Mouse (Mus musculus): ENCODE results near the gene Cpa4.

Gene Cpa4

GRCm38 (mm10) chr6:30591851-30592404 lies 23.8 kb downstream of the Cpa4 start:
- no peak for DNase-seq (ENCODE audit: low read depth)

DNA sequence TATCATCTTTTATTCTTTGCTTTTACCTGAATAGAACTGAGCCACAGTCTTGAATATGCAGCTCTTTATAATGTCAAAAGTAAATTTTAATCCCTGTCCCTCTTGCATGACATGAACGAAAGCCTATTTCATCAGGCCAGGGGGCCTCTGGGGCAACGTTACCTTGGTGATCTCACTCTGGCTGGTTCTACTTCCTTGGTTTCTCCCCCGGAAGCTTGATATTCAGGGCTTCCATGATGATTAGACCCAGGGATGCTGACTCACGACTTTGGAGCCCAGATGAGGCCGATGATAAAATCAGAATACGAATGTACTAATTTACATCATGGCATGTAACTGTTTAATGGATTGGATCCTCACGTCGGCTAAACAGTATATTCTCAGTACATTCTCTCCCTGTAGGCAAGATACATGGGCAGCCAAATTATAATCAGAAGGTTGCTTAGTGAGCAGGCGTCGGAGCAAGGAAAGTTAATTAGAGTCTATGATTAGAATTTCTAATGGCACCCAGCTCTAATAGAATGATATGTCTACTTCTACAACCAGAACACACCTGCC lies 24.3 kb downstream of the Cpa4 start:
- DNase-seq (ENCODE audit: low read depth) = no peak

DNA sequence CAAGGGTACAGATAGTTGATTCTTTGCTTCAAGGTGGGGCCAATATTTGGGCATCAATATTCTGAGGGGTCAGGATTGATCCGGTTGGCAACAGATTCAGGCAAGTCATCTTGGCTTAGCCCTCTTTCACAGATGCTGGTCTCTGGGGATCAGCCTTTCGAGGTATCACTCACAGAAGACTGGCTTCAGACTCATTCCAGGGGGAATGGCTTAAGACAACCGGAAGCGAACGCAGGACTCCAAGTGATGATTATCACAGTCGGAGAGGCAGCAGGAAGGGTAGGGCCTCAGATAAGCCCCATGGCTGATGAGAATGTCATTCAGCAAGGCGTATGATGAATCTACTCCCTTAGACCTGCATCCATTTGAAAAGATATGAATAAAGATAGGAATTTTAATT lies 26.2 kb downstream of the Cpa4 start:
- DNase-seq (ENCODE audit: low read depth) = no peak

DNA sequence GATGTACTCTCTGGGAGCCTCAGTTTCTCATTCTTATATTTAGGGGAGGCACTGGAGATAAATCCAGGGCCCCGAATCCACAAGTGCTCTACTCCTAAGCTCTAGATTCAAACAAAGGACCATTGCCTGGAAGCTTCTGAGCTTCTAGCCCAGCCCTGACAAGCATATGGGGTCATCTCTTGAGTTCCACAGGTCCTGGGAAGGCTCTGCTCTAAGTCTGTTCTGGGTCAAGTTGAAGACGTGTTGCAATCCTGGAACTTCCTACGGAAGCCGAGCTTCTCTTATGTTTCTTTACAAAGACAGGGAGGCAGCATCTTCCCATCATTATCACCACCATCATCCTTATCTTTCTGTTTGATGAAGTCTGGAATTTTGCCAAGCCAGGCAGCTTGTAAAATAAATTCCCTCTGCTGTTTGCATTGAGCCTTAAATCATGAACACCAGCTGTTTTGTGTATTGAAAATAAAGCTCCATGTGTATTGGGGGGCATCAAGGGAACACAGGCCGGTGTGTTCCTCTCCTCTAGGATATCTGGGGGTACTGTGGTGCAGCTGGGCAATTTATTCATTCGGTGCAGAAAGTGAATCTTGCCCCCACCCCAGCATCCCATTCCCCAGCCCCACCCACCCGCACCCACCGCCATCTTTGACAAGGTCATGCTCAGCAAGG lies 28.2 kb downstream of the Cpa4 start:
- no peak for DNase-seq (ENCODE audit: low read depth)

- no peak for DNase-seq (ENCODE audit: low read depth)
These were observed 31.9 kb downstream of the Cpa4 start for GRCm38 (mm10) chr6:30600033-30600432.

GRCm38 (mm10) chr6:30600995-30601394 lies 32.8 kb downstream of the Cpa4 start:
- DNase-seq (ENCODE audit: low read depth) = no peak

DNA sequence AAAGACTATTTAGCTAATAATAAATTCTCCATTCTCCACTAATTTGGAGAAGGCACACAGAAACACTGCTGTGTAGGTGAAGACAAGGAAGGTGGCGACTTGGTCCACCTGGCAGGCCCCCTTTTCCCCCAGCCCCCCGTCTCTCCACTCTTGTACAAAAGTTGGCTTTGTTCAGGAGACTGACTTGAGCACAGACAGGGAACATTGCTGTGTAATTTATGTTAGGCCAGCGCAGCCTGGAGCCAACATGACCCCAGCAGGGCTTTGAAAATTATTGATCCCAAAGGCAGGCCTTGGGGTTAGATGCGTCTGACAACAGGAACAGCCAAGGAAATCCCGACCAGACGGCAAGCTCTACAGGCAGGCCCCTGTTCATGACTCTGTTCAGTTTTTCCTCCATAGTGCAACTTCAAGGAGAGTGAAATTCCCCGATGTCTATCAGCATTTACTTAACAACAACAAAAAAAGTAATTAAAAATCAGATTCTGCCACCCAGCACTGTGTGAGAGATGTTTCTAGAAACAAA lies 36.2 kb downstream of the Cpa4 start:
- no peak for DNase-seq (ENCODE audit: low read depth)

DNA sequence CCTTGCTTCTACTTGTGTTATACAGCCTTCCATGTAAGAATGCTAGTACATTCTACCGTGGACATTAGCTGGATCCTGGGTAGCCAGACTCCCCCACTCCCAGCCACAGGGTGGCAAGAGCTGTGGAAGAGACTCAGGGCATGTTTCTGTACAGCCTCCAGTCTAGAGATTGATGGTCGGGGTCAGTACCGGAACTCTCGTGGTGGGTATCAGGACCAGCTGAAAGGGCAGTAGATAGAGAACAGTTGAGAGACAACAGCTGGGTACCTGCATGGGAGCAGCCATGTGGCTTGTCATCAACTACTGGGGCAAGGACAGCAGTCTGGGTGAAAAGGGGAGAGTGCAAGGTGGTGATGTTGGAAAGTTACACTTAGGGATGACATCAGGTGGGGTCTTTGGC lies 36.9 kb downstream of the Cpa4 start:
- DNase-seq (ENCODE audit: low read depth) = no peak

GRCm38 (mm10) chr6:30605672-30606071 lies 37.5 kb downstream of the Cpa4 start:
- no peak for DNase-seq (ENCODE audit: low read depth)

- DNase-seq (ENCODE audit: low read depth) = no peak
These were observed 42.5 kb downstream of the Cpa4 start, which contains the start of gene Cpa5 for GRCm38 (mm10) chr6:30610710-30611109. Gene Cpa5, plus strand, starts transcription at chr6:30611010.

- DNase-seq (ENCODE audit: low read depth) = no peak
These were observed 43.0 kb downstream of the Cpa4 start for GRCm38 (mm10) chr6:30611212-30611611.

DNA sequence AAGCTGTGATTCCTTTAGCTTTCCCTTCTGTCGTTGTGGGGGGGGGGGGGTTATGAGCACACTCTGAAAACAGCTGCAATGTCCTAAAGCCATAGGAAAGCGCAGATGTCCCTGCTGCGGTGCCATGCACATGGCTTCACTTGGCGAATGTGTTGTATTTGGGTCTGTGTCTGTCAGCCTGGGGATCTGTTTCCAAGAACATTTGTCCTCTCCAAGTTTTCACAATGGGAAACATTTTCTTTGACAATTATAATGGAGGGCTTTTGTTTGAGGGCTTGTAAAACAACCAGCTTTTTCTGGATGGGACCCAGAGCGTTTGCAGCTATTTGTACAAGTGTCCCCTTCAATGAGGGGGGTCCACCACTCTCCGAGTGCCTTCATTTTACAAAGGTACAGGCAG lies 46.1 kb downstream of the Cpa4 start:
- no peak for DNase-seq (ENCODE audit: low read depth)

- no peak for DNase-seq (ENCODE audit: low read depth)
These were observed 47.6 kb downstream of the Cpa4 start for GRCm38 (mm10) chr6:30615741-30616140.

DNA sequence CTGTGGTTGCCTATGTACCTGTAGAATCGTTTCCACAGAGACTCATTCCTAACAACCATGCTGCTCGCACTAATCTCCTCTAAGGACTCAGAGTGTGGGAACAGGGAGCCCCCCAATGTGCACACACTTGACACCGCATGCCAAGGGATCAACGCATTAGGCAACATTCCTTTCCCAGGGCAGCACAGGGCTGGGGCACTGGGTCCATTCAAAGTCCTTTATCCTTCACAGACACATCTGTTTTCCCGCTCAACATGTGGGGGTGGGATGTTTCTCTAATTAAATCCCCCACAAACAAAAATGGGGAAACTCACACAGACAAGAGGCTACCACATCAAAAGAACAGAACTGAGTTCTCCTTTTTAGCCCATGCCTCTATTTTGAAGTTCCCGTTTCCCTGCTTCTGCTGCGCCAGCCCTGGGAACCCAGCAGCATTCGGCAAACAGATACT lies 48.3 kb downstream of the Cpa4 start:
- no peak for DNase-seq (ENCODE audit: low read depth)

DNA sequence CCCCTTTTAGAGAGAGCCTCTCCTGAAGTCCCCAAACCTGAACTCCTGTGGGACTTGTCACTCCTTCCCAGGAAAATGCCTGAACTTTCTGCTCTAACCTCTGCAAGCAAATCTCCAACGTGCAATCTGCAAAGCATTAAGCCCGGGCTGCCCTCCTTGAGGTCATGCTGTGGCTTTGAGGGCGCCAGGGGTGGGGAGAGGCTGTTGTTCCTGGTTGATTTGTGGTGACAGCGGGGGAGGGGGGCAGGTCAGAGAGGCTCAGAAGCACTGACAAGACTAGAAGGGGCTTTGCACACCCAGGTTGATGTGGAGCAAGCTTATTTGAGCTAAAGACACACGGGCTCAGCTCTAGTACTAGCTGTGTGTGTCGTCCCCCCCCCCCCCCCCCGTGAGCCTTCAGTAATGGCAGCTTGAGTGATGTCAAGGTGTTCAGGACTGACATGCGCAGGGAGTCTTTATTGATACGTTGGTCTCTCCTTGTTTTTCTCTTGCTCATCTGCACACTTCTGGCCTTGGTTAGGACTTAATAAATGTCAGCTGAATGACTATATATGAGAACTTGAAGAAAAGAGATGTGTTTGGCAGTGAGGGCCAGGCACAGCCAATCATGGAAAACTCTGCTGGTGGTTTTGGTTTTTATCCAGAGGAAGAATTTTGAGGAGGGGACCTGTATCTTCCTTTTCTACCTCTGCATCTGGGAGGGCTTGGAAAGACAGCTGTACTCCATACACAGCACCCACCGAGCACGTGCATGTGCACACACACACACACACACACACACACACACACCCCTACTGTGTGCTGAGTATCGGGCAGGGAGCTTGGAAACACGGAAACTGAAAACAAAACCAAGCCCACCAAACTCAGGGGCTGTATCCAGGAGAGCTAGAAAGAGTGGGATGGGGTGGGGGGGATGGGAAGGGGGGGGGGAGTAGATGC lies 49.1 kb downstream of the Cpa4 start:
- DNase-seq (ENCODE audit: low read depth) = peak; percentile 68

- DNase-seq (ENCODE audit: low read depth) = peak; percentile 23
These were observed 49.9 kb downstream of the Cpa4 start for GRCm38 (mm10) chr6:30617959-30618590.

GRCm38 (mm10) chr6:30618735-30619134 lies 50.6 kb downstream of the Cpa4 start:
- no peak for DNase-seq (ENCODE audit: low read depth)

- DNase-seq (ENCODE audit: low read depth) = no peak
These were observed 51.4 kb downstream of the Cpa4 start for GRCm38 (mm10) chr6:30619606-30620005.

GRCm38 (mm10) chr6:30620591-30620990 lies 52.4 kb downstream of the Cpa4 start:
- no peak for DNase-seq (ENCODE audit: low read depth)

DNA sequence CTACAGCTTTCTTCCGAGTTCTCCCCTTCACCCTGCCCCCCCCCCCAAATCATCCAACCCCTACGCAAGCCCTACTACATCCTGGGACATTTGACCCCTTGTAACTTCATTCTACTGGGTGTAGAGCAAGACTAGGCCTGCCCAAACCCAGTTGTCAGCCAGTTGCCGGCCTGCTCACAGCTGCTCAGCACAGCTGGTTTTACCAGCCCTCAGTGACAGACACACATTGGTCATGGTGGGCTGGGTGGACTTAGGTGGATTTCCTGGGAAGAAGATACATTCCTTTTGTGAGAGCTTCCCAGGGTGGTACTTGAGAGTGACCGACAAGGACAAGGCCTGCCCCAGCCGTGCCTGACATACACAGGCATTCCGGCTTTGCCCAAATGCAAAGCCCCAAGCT lies 52.8 kb downstream of the Cpa4 start:
- DNase-seq (ENCODE audit: low read depth) = no peak

- no peak for DNase-seq (ENCODE audit: low read depth)
These were observed 53.8 kb downstream of the Cpa4 start for GRCm38 (mm10) chr6:30621986-30622389.

DNA sequence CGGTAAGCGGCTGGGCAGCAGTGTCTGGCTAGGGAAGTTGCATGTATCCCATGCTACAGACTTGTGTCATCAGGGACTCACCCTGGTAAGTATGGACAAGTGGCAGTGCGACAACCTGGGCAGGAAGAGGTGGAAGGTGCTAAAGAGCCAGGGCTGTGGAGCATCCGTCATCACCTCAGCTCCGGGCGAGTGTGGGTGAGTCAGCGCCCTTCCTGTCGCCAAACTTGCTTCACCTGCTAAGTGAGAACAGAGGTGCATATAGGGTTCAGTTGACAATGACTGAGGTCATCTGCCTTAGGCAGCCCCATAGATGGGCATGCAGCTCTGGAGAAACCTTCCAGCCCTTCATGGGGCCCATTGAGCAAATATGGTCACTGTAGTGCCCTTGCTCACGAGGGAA lies 56.6 kb downstream of the Cpa4 start:
- no peak for DNase-seq (ENCODE audit: low read depth)
